Mouse (Mus musculus) E14TG2a.4 (cell line): ENCODE measurements around the gene Klc1.

Source experiments
- CTCF ChIP-seq: conservative IDR thresholded peaks from 2 replicates; pipeline ENCODE4 v1.5.1; 2014; ENCODE audit warnings: low read length
- NANOG ChIP-seq: IDR thresholded peaks from 2 replicates; pipeline ENCODE4 v1.6.1; 2014; ENCODE audit warnings: borderline replicate concordance, low read length, mixed read lengths

- TF ChIP-seq CTCF: no peak
- TF ChIP-seq NANOG: no peak
These were observed 35.5 kb downstream of the Klc1 start for GRCm38 (mm10) chr12:111794102-111794501.
